Mouse (Mus musculus): ENCODE measurements around the gene Pate2. TPM values are rescaled to one million over a fixed set of nuclear protein-coding genes. Genes with fewer than 3 reads are reported as not detected.

Pate2 gene
- total RNA-seq, 2 experiments from 2014 or later, result not detected

- no peak for ATAC-seq (replicated peaks; ENCODE audit: poor library complexity, severe bottlenecking)
These were observed 116.9 kb downstream of the Pate2 start, which contains the start of gene Pate1 for GRCm38 (mm10) chr9:35687013-35687412. TSS of gene Pate1 (minus strand) at chr9:35687390.

GRCm38 (mm10) chr9:35691924-35692323 is 121.8 kb downstream of the Pate2 start:
- ATAC-seq (replicated peaks; ENCODE audit: poor library complexity, severe bottlenecking), result no peak

GRCm38 (mm10) chr9:35707265-35707664 is 137.2 kb downstream of the Pate2 start:
- ATAC-seq (replicated peaks; ENCODE audit: poor library complexity, severe bottlenecking), result no peak

Other genes with a start within 250 kb of the Pate2 start
- gene Cdon, start 149.2 kb upstream of the Pate2 start, total RNA-seq (2014; fragmentation: Nextera tagmentation), result 0.09 and 1.0 TPM in 2 replicates
- gene Cdon, start 149.2 kb upstream of the Pate2 start, total RNA-seq (2017), result 0.46 and 1.2 TPM in 2 replicates
- gene Gm1113, start 52.0 kb upstream of the Pate2 start, total RNA-seq (2014; fragmentation: Nextera tagmentation), result not detected in 2 replicates
- gene Gm1113, start 52.0 kb upstream of the Pate2 start, total RNA-seq (2017), result not detected in 2 replicates
- 0.19 TPM in 1 of 2 replicates, not detected in the other for gene Ddx25, start 11.8 kb upstream of the Pate2 start, total RNA-seq (2014; fragmentation: Nextera tagmentation)
- not detected in 2 replicates for gene Ddx25, start 11.8 kb upstream of the Pate2 start, total RNA-seq (2017)
- gene Pus3, start 11.7 kb upstream of the Pate2 start, total RNA-seq (2014; fragmentation: Nextera tagmentation), result 25.4 and 33.5 TPM in 2 replicates
- gene Pus3, start 11.7 kb upstream of the Pate2 start, total RNA-seq (2017), result 21.9 and 31.7 TPM in 2 replicates
- 4.2 and 4.3 TPM in 2 replicates for gene Hyls1, start 114 bp downstream of the Pate2 start, total RNA-seq (2014; fragmentation: Nextera tagmentation)
- gene Hyls1, start 114 bp downstream of the Pate2 start, total RNA-seq (2017), result 7.6 and 13.3 TPM in 2 replicates
- gene Pate4, start 41.7 kb downstream of the Pate2 start, total RNA-seq (2014; fragmentation: Nextera tagmentation), result not detected in 2 replicates
- gene Pate4, start 41.7 kb downstream of the Pate2 start, total RNA-seq (2017), result not detected in 2 replicates
- not detected in 2 replicates for gene Pate3, start 77.9 kb downstream of the Pate2 start, total RNA-seq (2014; fragmentation: Nextera tagmentation)
- gene Pate3, start 77.9 kb downstream of the Pate2 start, total RNA-seq (2017), result not detected in 2 replicates
- gene Pate1, start 117.1 kb downstream of the Pate2 start, total RNA-seq (2014; fragmentation: Nextera tagmentation), result not detected in 2 replicates
- gene Pate1, start 117.1 kb downstream of the Pate2 start, total RNA-seq (2017), result not detected in 2 replicates
- gene Gm17677, start 170.8 kb downstream of the Pate2 start, total RNA-seq (2014; fragmentation: Nextera tagmentation), result not detected in 2 replicates
- not detected in 2 replicates for gene Gm17677, start 170.8 kb downstream of the Pate2 start, total RNA-seq (2017)
- gene Gm17727, start 207.8 kb downstream of the Pate2 start, total RNA-seq (2014; fragmentation: Nextera tagmentation), result not detected in 2 replicates
- not detected in 2 replicates for gene Gm17727, start 207.8 kb downstream of the Pate2 start, total RNA-seq (2017)
- gene Gm27235, start 219.8 kb downstream of the Pate2 start, total RNA-seq (2014; fragmentation: Nextera tagmentation), result not detected in 2 replicates
- gene Gm27235, start 219.8 kb downstream of the Pate2 start, total RNA-seq (2017), result not detected in 2 replicates
- not detected in 2 replicates for gene D730048I06Rik, start 219.8 kb downstream of the Pate2 start, total RNA-seq (2014; fragmentation: Nextera tagmentation)
- gene D730048I06Rik, start 219.8 kb downstream of the Pate2 start, total RNA-seq (2017), result not detected in 2 replicates

All from granulocyte monocyte progenitor cell, adult 5-6 weeks (primary cell).